Mouse (Mus musculus): ENCODE measurements at regions not wholly inside any gene's neighbourhood (a gene's known extent, or its start where the extent isn't known, plus 50 kb on each side); places are given as distances from the start of the nearest gene placed in this dataset.

- TF ChIP-seq POLR2A (IDR thresholded peaks at IDR 0.05; ENCODE audit: control insufficient read depth, low read depth, low read length) (no peak), CTCF (IDR thresholded peaks at IDR 0.05; ENCODE audit: control insufficient read depth, insufficient read depth, insufficient replicate concordance, low read depth, low read length) (no peak)
Observed at GRCm38 (mm10) chr4:31826661-31827060, 137.2 kb upstream of the Map3k7 start.
